Mouse (Mus musculus): ENCODE results near the gene Erc2. TPM values are rescaled to one million over a fixed set of nuclear protein-coding genes. Genes with fewer than 3 reads are reported as not detected.

Erc2 gene
- polyA plus RNA-seq, 1 experiment from 2014 or later: 1.4 TPM

- no peak for ATAC-seq (ENCODE audit: low read depth)
- 54% methylated on average over 4 of the region's 4 CpGs for WGBS (ENCODE audit: insufficient replicate concordance)
- Histone ChIP-seq H3K4me1 (ENCODE audit: control insufficient read depth, low read depth, low read length) (no peaks in the 10 kb centered on the region), H3K9ac (ENCODE audit: low read depth, low read length) (no peak overlapping the region), H3K9me3 (replicated peaks; ENCODE audit: control insufficient read depth, low read length) (no peaks in the 10 kb centered on the region), H3K27ac (ENCODE audit: low read length) (no peak overlapping the region), H3K4me2 (ENCODE audit: low read depth, low read length) (no peak overlapping the region), H3K4me3 (ENCODE audit: low read depth, low read length) (no peak overlapping the region), H3K27me3 (ENCODE audit: control insufficient read depth, insufficient read depth, low read depth, low read length) (no peaks in the 10 kb centered on the region), H3K36me3 (ENCODE audit: control insufficient read depth, insufficient read depth) (no peaks in the 10 kb centered on the region)
Observed at GRCm38 (mm10) chr14:28181070-28181825, 559.0 kb downstream of the Erc2 start.

DNA sequence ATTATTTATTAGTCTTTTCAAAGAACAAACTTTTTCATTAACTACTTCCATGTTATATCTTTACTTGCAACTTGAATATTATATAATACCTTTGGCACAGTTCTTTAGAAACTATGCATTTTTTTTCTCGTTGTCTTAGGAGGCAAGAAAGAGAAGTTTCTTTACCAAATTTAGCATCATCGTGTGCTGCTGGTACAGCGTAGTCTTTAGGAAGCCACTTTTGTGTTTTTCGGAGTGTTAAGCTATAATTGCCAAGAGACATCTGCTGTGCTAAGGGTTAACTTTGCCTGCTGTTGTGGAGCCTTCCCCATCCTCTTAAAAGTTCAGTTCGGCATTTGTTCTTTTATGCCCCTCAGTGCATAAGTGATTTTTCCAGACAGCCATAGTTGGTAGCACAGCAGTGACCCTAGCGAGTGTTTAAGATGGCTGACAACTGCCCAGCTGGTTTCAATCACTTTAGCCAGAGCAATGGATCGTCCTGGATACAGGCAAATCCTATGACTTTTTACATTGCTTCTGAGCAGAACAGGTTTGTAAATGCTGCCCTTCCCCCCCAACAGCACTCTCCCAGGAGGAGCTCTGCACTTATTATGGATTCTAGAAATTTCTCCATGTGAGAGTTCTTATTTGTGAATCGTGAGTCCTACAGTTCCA, 570.6 kb downstream of the Erc2 start:
- Histone ChIP-seq H3K9me3 (replicated peaks; ENCODE audit: control insufficient read depth, low read length) (no peaks in the 10 kb centered on the region), H3K27me3 (ENCODE audit: control insufficient read depth, insufficient read depth, low read depth, low read length) (no peaks in the 10 kb centered on the region), H3K4me3 (ENCODE audit: low read depth, low read length) (no peak overlapping the region), H3K4me1 (ENCODE audit: control insufficient read depth, low read depth, low read length) (no peaks in the 10 kb centered on the region), H3K9ac (ENCODE audit: low read depth, low read length) (no peak overlapping the region), H3K36me3 (ENCODE audit: control insufficient read depth, insufficient read depth) (no peaks in the 10 kb centered on the region), H3K4me2 (ENCODE audit: low read depth, low read length) (no peak overlapping the region), H3K27ac (ENCODE audit: low read length) (no peak overlapping the region)
- WGBS (ENCODE audit: insufficient replicate concordance): 63% methylated on average over 8 of the region's 8 CpGs
- no peak for ATAC-seq (ENCODE audit: low read depth)

DNA sequence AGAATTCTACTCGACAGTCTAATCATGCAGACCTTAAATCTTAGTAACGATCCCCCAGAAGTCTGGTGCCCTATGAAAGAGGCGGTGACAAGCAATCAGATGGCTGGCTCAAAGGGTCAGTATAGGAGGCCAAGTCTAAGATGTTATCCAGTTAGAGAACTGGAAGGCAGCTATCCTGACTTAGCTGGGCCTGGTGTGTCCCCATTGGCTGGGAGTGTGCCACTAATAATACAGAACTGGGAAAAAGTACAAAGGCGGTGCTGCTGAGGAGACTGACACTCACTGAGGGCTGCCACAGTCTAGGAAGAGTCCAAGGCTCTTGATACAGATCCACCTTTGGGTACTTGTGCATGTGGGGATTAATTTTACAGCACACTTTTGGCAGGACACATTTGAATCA, 581.6 kb downstream of the Erc2 start:
- Histone ChIP-seq H3K9me3 (replicated peaks; ENCODE audit: control insufficient read depth, low read length) (no peaks in the 10 kb centered on the region), H3K4me3 (ENCODE audit: low read depth, low read length) (no peak overlapping the region), H3K27ac (ENCODE audit: low read length) (no peak overlapping the region), H3K4me1 (ENCODE audit: control insufficient read depth, low read depth, low read length) (no peaks in the 10 kb centered on the region), H3K9ac (ENCODE audit: low read depth, low read length) (no peak overlapping the region), H3K4me2 (ENCODE audit: low read depth, low read length) (no peak overlapping the region), H3K27me3 (ENCODE audit: control insufficient read depth, insufficient read depth, low read depth, low read length) (no peaks in the 10 kb centered on the region), H3K36me3 (ENCODE audit: control insufficient read depth, insufficient read depth) (no peaks in the 10 kb centered on the region)
- 66% methylated on average over 4 of the region's 4 CpGs for WGBS (ENCODE audit: insufficient replicate concordance)
- ATAC-seq (ENCODE audit: low read depth): no peak

GRCm38 (mm10) chr14:28206303-28206702, 584.1 kb downstream of the Erc2 start:
- Histone ChIP-seq H3K9me3 (replicated peaks; ENCODE audit: control insufficient read depth, low read length) (no peaks in the 10 kb centered on the region), H3K4me2 (ENCODE audit: low read depth, low read length) (no peak overlapping the region), H3K36me3 (ENCODE audit: control insufficient read depth, insufficient read depth) (no peaks in the 10 kb centered on the region), H3K27me3 (ENCODE audit: control insufficient read depth, insufficient read depth, low read depth, low read length) (no peaks in the 10 kb centered on the region), H3K4me1 (ENCODE audit: control insufficient read depth, low read depth, low read length) (no peaks in the 10 kb centered on the region), H3K4me3 (ENCODE audit: low read depth, low read length) (no peak overlapping the region), H3K9ac (ENCODE audit: low read depth, low read length) (no peak overlapping the region), H3K27ac (ENCODE audit: low read length) (no peak overlapping the region)
- no peak for ATAC-seq (ENCODE audit: low read depth)
- WGBS (ENCODE audit: insufficient replicate concordance): 51% methylated on average over 2 of the region's 2 CpGs

GRCm38 (mm10) chr14:28225550-28225949, 603.3 kb downstream of the Erc2 start:
- Histone ChIP-seq H3K27ac (ENCODE audit: low read length) (no peak overlapping the region), H3K4me3 (ENCODE audit: low read depth, low read length) (no peak overlapping the region), H3K27me3 (ENCODE audit: control insufficient read depth, insufficient read depth, low read depth, low read length) (no peaks in the 10 kb centered on the region), H3K9me3 (replicated peaks; ENCODE audit: control insufficient read depth, low read length) (no peaks in the 10 kb centered on the region), H3K9ac (ENCODE audit: low read depth, low read length) (no peak overlapping the region), H3K36me3 (ENCODE audit: control insufficient read depth, insufficient read depth) (no peaks in the 10 kb centered on the region), H3K4me1 (ENCODE audit: control insufficient read depth, low read depth, low read length) (no peaks in the 10 kb centered on the region), H3K4me2 (ENCODE audit: low read depth, low read length) (no peak overlapping the region)
- ATAC-seq (ENCODE audit: low read depth): no peak
- 65% methylated on average over 6 of the region's 6 CpGs for WGBS (ENCODE audit: insufficient replicate concordance)

DNA sequence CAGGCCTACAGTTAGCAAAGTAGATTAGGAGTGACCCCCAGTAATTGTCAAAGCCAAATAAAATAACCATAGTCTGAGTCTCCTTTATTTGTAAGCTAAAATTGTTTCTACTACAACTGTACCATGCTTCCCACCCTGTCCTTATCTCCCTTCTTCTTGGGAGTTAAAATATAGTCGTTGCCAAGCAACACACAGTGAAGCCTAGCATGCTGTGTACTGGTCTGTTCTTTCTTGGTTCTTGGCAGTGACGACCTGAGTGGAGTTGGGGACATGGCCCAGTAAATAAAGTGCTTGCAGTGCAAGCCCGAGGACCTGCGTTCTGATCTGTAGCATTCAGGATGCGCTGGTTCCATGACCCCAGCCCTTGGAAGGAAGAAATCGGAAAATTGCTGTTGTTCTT, 608.3 kb downstream of the Erc2 start:
- H3K9ac ChIP-seq (ENCODE audit: low read depth, low read length): no peak overlapping the region
- 60% methylated on average over 6 of the region's 6 CpGs for WGBS (ENCODE audit: insufficient replicate concordance)
- H3K4me1 ChIP-seq (ENCODE audit: control insufficient read depth, low read depth, low read length): no peaks in the 10 kb centered on the region
- no peaks in the 10 kb centered on the region for H3K36me3 ChIP-seq (ENCODE audit: control insufficient read depth, insufficient read depth)
- ATAC-seq (ENCODE audit: low read depth): no peak
- no peak overlapping the region for H3K4me2 ChIP-seq (ENCODE audit: low read depth, low read length)
- no peaks in the 10 kb centered on the region for H3K27me3 ChIP-seq (ENCODE audit: control insufficient read depth, insufficient read depth, low read depth, low read length)
- no peaks in the 10 kb centered on the region for H3K9me3 ChIP-seq (replicated peaks; ENCODE audit: control insufficient read depth, low read length)
- no peak overlapping the region for H3K4me3 ChIP-seq (ENCODE audit: low read depth, low read length)
- H3K27ac ChIP-seq (ENCODE audit: low read length): no peak overlapping the region

GRCm38 (mm10) chr14:28231241-28231640, 609.0 kb downstream of the Erc2 start:
- Histone ChIP-seq H3K9me3 (replicated peaks; ENCODE audit: control insufficient read depth, low read length) (no peaks in the 10 kb centered on the region), H3K4me2 (ENCODE audit: low read depth, low read length) (no peak overlapping the region), H3K9ac (ENCODE audit: low read depth, low read length) (no peak overlapping the region), H3K36me3 (ENCODE audit: control insufficient read depth, insufficient read depth) (no peaks in the 10 kb centered on the region), H3K27ac (ENCODE audit: low read length) (no peak overlapping the region), H3K4me1 (ENCODE audit: control insufficient read depth, low read depth, low read length) (no peaks in the 10 kb centered on the region), H3K4me3 (ENCODE audit: low read depth, low read length) (no peak overlapping the region), H3K27me3 (ENCODE audit: control insufficient read depth, insufficient read depth, low read depth, low read length) (no peaks in the 10 kb centered on the region)
- no peak for ATAC-seq (ENCODE audit: low read depth)
- 39% methylated on average over 2 of the region's 2 CpGs for WGBS (ENCODE audit: insufficient replicate concordance)

- H3K36me3 ChIP-seq (ENCODE audit: control insufficient read depth, insufficient read depth): no peaks in the 10 kb centered on the region
- no peaks in the 10 kb centered on the region for H3K9me3 ChIP-seq (replicated peaks; ENCODE audit: control insufficient read depth, low read length)
- 72% methylated on average over 9 of the region's 9 CpGs for WGBS (ENCODE audit: insufficient replicate concordance)
- H3K9ac ChIP-seq (ENCODE audit: low read depth, low read length): no peak overlapping the region
- H3K27me3 ChIP-seq (ENCODE audit: control insufficient read depth, insufficient read depth, low read depth, low read length): no peaks in the 10 kb centered on the region
- no peak overlapping the region for H3K4me3 ChIP-seq (ENCODE audit: low read depth, low read length)
- no peak overlapping the region for H3K27ac ChIP-seq (ENCODE audit: low read length)
- no peak overlapping the region for H3K4me2 ChIP-seq (ENCODE audit: low read depth, low read length)
- no peak for ATAC-seq (ENCODE audit: low read depth)
- H3K4me1 ChIP-seq (ENCODE audit: control insufficient read depth, low read depth, low read length): no peaks in the 10 kb centered on the region
Observed at GRCm38 (mm10) chr14:28238336-28239048, 616.3 kb downstream of the Erc2 start.

GRCm38 (mm10) chr14:28240111-28240510, 617.9 kb downstream of the Erc2 start:
- Histone ChIP-seq H3K27me3 (ENCODE audit: control insufficient read depth, insufficient read depth, low read depth, low read length) (no peaks in the 10 kb centered on the region), H3K27ac (ENCODE audit: low read length) (no peak overlapping the region), H3K36me3 (ENCODE audit: control insufficient read depth, insufficient read depth) (no peaks in the 10 kb centered on the region), H3K4me3 (ENCODE audit: low read depth, low read length) (no peak overlapping the region), H3K9ac (ENCODE audit: low read depth, low read length) (no peak overlapping the region), H3K4me2 (ENCODE audit: low read depth, low read length) (no peak overlapping the region), H3K4me1 (ENCODE audit: control insufficient read depth, low read depth, low read length) (no peaks in the 10 kb centered on the region), H3K9me3 (replicated peaks; ENCODE audit: control insufficient read depth, low read length) (no peaks in the 10 kb centered on the region)
- WGBS (ENCODE audit: insufficient replicate concordance): 22% methylated on average over 3 of the region's 3 CpGs
- ATAC-seq (ENCODE audit: low read depth): no peak
